Mouse (Mus musculus) megakaryocyte progenitor cell, adult 5-6 weeks (primary cell): ENCODE data around the gene Bard1. TPM values are rescaled to one million over a fixed set of nuclear protein-coding genes. Genes with fewer than 3 reads are reported as not detected.

Source experiments
- ATAC-seq: replicated peaks from 2 replicates; pipeline ENCODE4 v1.8.0; 2016; ENCODE audit warnings: mild to moderate bottlenecking, moderate TSS enrichment, inconsistent platforms; ENCODE audit not compliant: poor library complexity
- total RNA-seq, 2 experiments: library from RNA; stranded (forward) in 1 of 2; stranded (reverse) in 1 of 2; fragments of 157-497, 149-512 nt in 1 of 2; fragments of 200-1000 nt in 1 of 2; gene quantifications; 2 replicates each; pipeline versions ENCODE4 v1.2.3 to v1.2.4; 2015 to 2017

Gene Bard1
- total RNA-seq, 2 experiments from 2014 or later: 10.7 to 24.0 TPM

- ATAC-seq: peak; percentile 52
Measured at GRCm38 (mm10) chr1:71052756-71053155, 50.2 kb downstream of the Bard1 start.

- peak; percentile 37; the same call in 1 of the 2 replicates for ATAC-seq
Measured at GRCm38 (mm10) chr1:71052252-71052651, 50.7 kb downstream of the Bard1 start.

- ATAC-seq: peak; percentile 81
Measured at GRCm38 (mm10) chr1:71045141-71045540, 57.8 kb downstream of the Bard1 start.

GRCm38 (mm10) chr1:71043951-71044350, 59.0 kb downstream of the Bard1 start:
- no peak for ATAC-seq

- ATAC-seq: peak; percentile 83
Measured at GRCm38 (mm10) chr1:71036999-71037398, 65.9 kb downstream of the Bard1 start.

GRCm38 (mm10) chr1:71035565-71035964, 67.4 kb downstream of the Bard1 start:
- no peak for ATAC-seq

GRCm38 (mm10) chr1:71022766-71023165, 80.2 kb downstream of the Bard1 start:
- ATAC-seq: 0 out of 2 replicates have a peak, but pooled peaks have one; percentile 39

- ATAC-seq: no peak
Measured at GRCm38 (mm10) chr1:71014345-71014744, 88.6 kb downstream of the Bard1 start.

GRCm38 (mm10) chr1:71005998-71006397, 96.9 kb downstream of the Bard1 start:
- ATAC-seq: no peak

- ATAC-seq: no peak
Measured at GRCm38 (mm10) chr1:71004177-71004576, 98.8 kb downstream of the Bard1 start.

GRCm38 (mm10) chr1:71003741-71004140, 99.2 kb downstream of the Bard1 start:
- ATAC-seq: peak; percentile 57

- no peak for ATAC-seq
Measured at GRCm38 (mm10) chr1:70997377-70997993, 105.5 kb downstream of the Bard1 start.

- no peak for ATAC-seq
Measured at GRCm38 (mm10) chr1:70996766-70997165, 106.2 kb downstream of the Bard1 start.
